Mouse (Mus musculus) heart, postnatal 0 days (tissue): ENCODE data around the gene Ak6.

Source experiments
- CTCF ChIP-seq: IDR thresholded peaks from 2 replicates; pipeline ENCODE4 v1.5.1; 2016; ENCODE audit warnings: antibody characterized with exemption, control low read depth, low read depth
- EP300 ChIP-seq: IDR thresholded peaks from 2 replicates; pipeline ENCODE4 v1.6.1; 2016; ENCODE audit warnings: antibody characterized with exemption, low read depth

GRCm38 (mm10) chr13:100642471-100643209 is 8.1 kb upstream of the Ak6 start:
- TF ChIP-seq CTCF (no peak), EP300 (no peak)
